Mouse (Mus musculus) ES-Bruce4 (cell line): Measurements from ENCODE around the gene Plekha1.

ENCODE experiments used
- CTCF ChIP-seq: IDR thresholded peaks from one replicate; pipeline ENCODE4 v1.8.1; 2011; ENCODE audit warnings: low read depth, low read length
- EP300 ChIP-seq: IDR thresholded peaks from 2 replicates; pipeline ENCODE4 v1.6.1; 2011; ENCODE audit warnings: low read depth, low read length; ENCODE audit not compliant: insufficient read depth
- POLR2A ChIP-seq: IDR thresholded peaks from one replicate; pipeline ENCODE4 v1.8.1; 2011; ENCODE audit warnings: low read length; ENCODE audit not compliant: insufficient read depth

GRCm38 (mm10) chr7:130943280-130943895 lies 77.8 kb downstream of the Plekha1 start:
- TF ChIP-seq CTCF (no peak), POLR2A (no peak), EP300 (no peak)
